Mouse (Mus musculus) hindbrain, embryonic 15.5 days (tissue): Measurements from ENCODE around the gene Sult1a1. TPM values are rescaled to one million over a fixed set of nuclear protein-coding genes. Genes with fewer than 3 reads are reported as not detected.

Source experiments
- ATAC-seq: fragments of 200-750 bp; cut with Nextera tagmentation; 2 replicates; pipeline ENCODE4 v1.8.0; 2017; ENCODE audit warnings: low read depth, moderate number of reproducible peaks, moderate TSS enrichment; ENCODE audit not compliant: low FRiP score
- H3K27ac ChIP-seq: fragments of 300-500 bp; sonication (generic); replicated peaks from 2 replicates; pipeline ENCODE4 v1.5.1; 2015; ENCODE audit warnings: mild to moderate bottlenecking, inconsistent platforms
- H3K27me3 ChIP-seq: fragments of 300-500 bp; sonication (generic); 2 replicates; pipeline ENCODE4 v1.6.1; 2015; ENCODE audit warnings: control low read depth, inconsistent platforms
- H3K36me3 ChIP-seq: fragments of 300-500 bp; sonication (generic); 2 replicates; pipeline ENCODE4 v1.6.1; 2015; ENCODE audit warnings: control low read depth, inconsistent platforms
- H3K4me1 ChIP-seq: fragments of 300-500 bp; sonication (generic); replicated peaks from 2 replicates; pipeline ENCODE4 v1.6.1; 2015; ENCODE audit warnings: control low read depth, inconsistent platforms
- H3K4me2 ChIP-seq: fragments of 300-500 bp; sonication (generic); 2 replicates; pipeline ENCODE4 v1.6.1; 2015; ENCODE audit warnings: moderate library complexity, mild to moderate bottlenecking, inconsistent platforms
- H3K4me3 ChIP-seq: fragments of 300-500 bp; sonication (generic); 2 replicates; pipeline ENCODE4 v1.5.1; 2015; ENCODE audit warnings: mild to moderate bottlenecking, inconsistent platforms
- H3K9ac ChIP-seq: fragments of 300-500 bp; sonication (generic); 2 replicates; pipeline ENCODE4 v1.6.1; 2015; ENCODE audit warnings: inconsistent platforms
- H3K9me3 ChIP-seq: fragments of 300-500 bp; sonication (generic); 2 replicates; pipeline ENCODE4 v1.6.1; 2016; ENCODE audit warnings: control low read depth, inconsistent platforms
- WGBS: fragments of 180-500 bp; shearing (Covaris S2); methylation state at CpG from one replicate; pipeline ENCODE4 v1.1.7; 2015; 5-methylcytosine and 5-hydroxymethylcytosine counted together
- polyA plus RNA-seq: library from polyadenylated mRNA; unstranded; fragments of >200 nt; fragmentation: Nextera tagmentation; extraction: Ambion mirVana; gene quantifications from 2 replicates; pipeline ENCODE4 v1.2.1, GENCODE M21; 2015

Gene Sult1a1
- polyA plus RNA-seq = 7.3 and 10.5 TPM in 2 replicates

- Histone ChIP-seq H3K4me1 (no peaks in the 10 kb centered on the region), H3K4me2 (no peak within 1 kb of the TSS), H3K27ac (0 out of 2 replicates have a peak within 1 kb of the TSS, but pooled peaks have one; percentile 9), H3K4me3 (no peak within 1 kb of the TSS), H3K9me3 (no peaks in the 10 kb centered on the region), H3K36me3 (peaks cover 14% of the 10 kb centered on the region), H3K27me3 (no peaks in the 10 kb centered on the region), H3K9ac (no peak within 1 kb of the TSS)
- 70% methylated on average over 1 of the region's 1 CpGs for WGBS
- no peak for ATAC-seq
Measured at GRCm38 (mm10) chr7:126676207-126676606, at the start of gene Sult1a1. Gene Sult1a1 (minus strand): TSS chr7:126676432.

- Histone ChIP-seq H3K9ac (no peak overlapping the region), H3K9me3 (no peaks in the 10 kb centered on the region), H3K4me2 (no peak overlapping the region), H3K27ac (no peak overlapping the region), H3K27me3 (no peaks in the 10 kb centered on the region), H3K4me1 (no peaks in the 10 kb centered on the region), H3K36me3 (no peaks in the 10 kb centered on the region), H3K4me3 (no peak overlapping the region)
- ATAC-seq = no peak
- WGBS = 82% methylated on average over 5 of the region's 5 CpGs
Measured at GRCm38 (mm10) chr7:126725667-126726066, 49.4 kb upstream of the Sult1a1 start.

- 80% methylated on average over 3 of the region's 3 CpGs for WGBS
- no peak for ATAC-seq
Measured at GRCm38 (mm10) chr7:126725077-126725476, 48.8 kb upstream of the Sult1a1 start.

GRCm38 (mm10) chr7:126721635-126722034, 45.4 kb upstream of the Sult1a1 start:
- Histone ChIP-seq H3K4me3 (no peak overlapping the region), H3K27me3 (no peaks in the 10 kb centered on the region), H3K27ac (no peak overlapping the region), H3K4me1 (no peaks in the 10 kb centered on the region), H3K9me3 (no peaks in the 10 kb centered on the region), H3K4me2 (no peak overlapping the region), H3K36me3 (no peaks in the 10 kb centered on the region), H3K9ac (no peak overlapping the region)
- ATAC-seq = no peak
- 94% methylated on average over 13 of the region's 13 CpGs for WGBS

More at GRCm38 (mm10) chr7:126725077-126725476, 48.8 kb upstream of the Sult1a1 start:
- Histone ChIP-seq H3K4me2 (no peak overlapping the region), H3K9ac (no peak overlapping the region), H3K27ac (no peak overlapping the region), H3K27me3 (no peaks in the 10 kb centered on the region), H3K4me1 (no peaks in the 10 kb centered on the region), H3K36me3 (no peaks in the 10 kb centered on the region), H3K4me3 (no peak overlapping the region), H3K9me3 (no peaks in the 10 kb centered on the region)

- WGBS = 92% methylated on average over 5 of the region's 5 CpGs
- H3K9ac ChIP-seq = no peak overlapping the region
- no peak for ATAC-seq
Measured at GRCm38 (mm10) chr7:126718787-126719337, 42.6 kb upstream of the Sult1a1 start.

GRCm38 (mm10) chr7:126717566-126717965, 41.3 kb upstream of the Sult1a1 start:
- H3K4me2 ChIP-seq = no peak overlapping the region
- H3K4me1 ChIP-seq = no peaks in the 10 kb centered on the region
- ATAC-seq = no peak
- WGBS = 85% methylated on average over 3 of the region's 3 CpGs
- no peaks in the 10 kb centered on the region for H3K36me3 ChIP-seq
- no peak overlapping the region for H3K9ac ChIP-seq
- no peaks in the 10 kb centered on the region for H3K9me3 ChIP-seq
- H3K4me3 ChIP-seq = no peak overlapping the region
- H3K27me3 ChIP-seq = no peaks in the 10 kb centered on the region
- no peak overlapping the region for H3K27ac ChIP-seq

More at GRCm38 (mm10) chr7:126718787-126719337, 42.6 kb upstream of the Sult1a1 start:
- no peaks in the 10 kb centered on the region for H3K27me3 ChIP-seq
- no peak overlapping the region for H3K4me2 ChIP-seq
- H3K4me1 ChIP-seq = no peaks in the 10 kb centered on the region
- H3K27ac ChIP-seq = no peak overlapping the region
- H3K9me3 ChIP-seq = no peaks in the 10 kb centered on the region
- H3K4me3 ChIP-seq = no peak overlapping the region
- H3K36me3 ChIP-seq = no peaks in the 10 kb centered on the region

GRCm38 (mm10) chr7:126715679-126716078, 39.4 kb upstream of the Sult1a1 start:
- WGBS = 87% methylated on average over 4 of the region's 4 CpGs
- H3K9me3 ChIP-seq = no peaks in the 10 kb centered on the region
- no peaks in the 10 kb centered on the region for H3K4me1 ChIP-seq
- no peaks in the 10 kb centered on the region for H3K27me3 ChIP-seq
- no peak overlapping the region for H3K4me2 ChIP-seq
- no peak overlapping the region for H3K27ac ChIP-seq
- no peak overlapping the region for H3K4me3 ChIP-seq
- H3K36me3 ChIP-seq = no peaks in the 10 kb centered on the region
- ATAC-seq = no peak
- H3K9ac ChIP-seq = no peak overlapping the region

- no peak overlapping the region for H3K4me2 ChIP-seq
- no peaks in the 10 kb centered on the region for H3K27me3 ChIP-seq
- no peaks in the 10 kb centered on the region for H3K9me3 ChIP-seq
- H3K4me3 ChIP-seq = no peak overlapping the region
- 84% methylated on average over 3 of the region's 3 CpGs for WGBS
- no peak overlapping the region for H3K27ac ChIP-seq
- no peak overlapping the region for H3K9ac ChIP-seq
- no peaks in the 10 kb centered on the region for H3K4me1 ChIP-seq
- no peaks in the 10 kb centered on the region for H3K36me3 ChIP-seq
- ATAC-seq = no peak
Measured at GRCm38 (mm10) chr7:126711910-126712309, 35.7 kb upstream of the Sult1a1 start.

- H3K4me2 ChIP-seq = no peak overlapping the region
- H3K4me1 ChIP-seq = peaks cover 2% of the 10 kb centered on the region
- H3K9ac ChIP-seq = no peak overlapping the region
- no peak overlapping the region for H3K27ac ChIP-seq
- H3K4me3 ChIP-seq = no peak overlapping the region
- no peaks in the 10 kb centered on the region for H3K9me3 ChIP-seq
- WGBS = 77% methylated on average over 4 of the region's 4 CpGs
- no peak for ATAC-seq
- H3K36me3 ChIP-seq = no peaks in the 10 kb centered on the region
- no peaks in the 10 kb centered on the region for H3K27me3 ChIP-seq
Measured at GRCm38 (mm10) chr7:126710266-126710665, 34.0 kb upstream of the Sult1a1 start.

- Histone ChIP-seq H3K27ac (no peak overlapping the region), H3K4me1 (peaks cover 18% of the 10 kb centered on the region), H3K4me2 (no peak overlapping the region), H3K4me3 (no peak overlapping the region), H3K36me3 (no peaks in the 10 kb centered on the region), H3K9ac (no peak overlapping the region), H3K27me3 (no peaks in the 10 kb centered on the region), H3K9me3 (no peaks in the 10 kb centered on the region)
- WGBS = 83% methylated on average over 10 of the region's 10 CpGs
- ATAC-seq = no peak
Measured at GRCm38 (mm10) chr7:126708175-126708952, 32.1 kb upstream of the Sult1a1 start.

- Histone ChIP-seq H3K27ac (no peak within 1 kb of the TSS), H3K27me3 (no peaks in the 10 kb centered on the region), H3K36me3 (no peaks in the 10 kb centered on the region), H3K4me3 (no peak within 1 kb of the TSS), H3K9ac (no peak within 1 kb of the TSS), H3K4me1 (peaks cover 25% of the 10 kb centered on the region), H3K9me3 (no peaks in the 10 kb centered on the region), H3K4me2 (no peak within 1 kb of the TSS)
- 91% methylated on average over 19 of the region's 19 CpGs for WGBS
- ATAC-seq = no peak
Measured at GRCm38 (mm10) chr7:126707442-126708174, 31.4 kb upstream of the Sult1a1 start, which contains the start of gene Coro1a. Gene Coro1a (minus strand): TSS chr7:126707787.
